Mouse (Mus musculus): Measurements from ENCODE around the gene Sptssa.

Gene Sptssa

DNA sequence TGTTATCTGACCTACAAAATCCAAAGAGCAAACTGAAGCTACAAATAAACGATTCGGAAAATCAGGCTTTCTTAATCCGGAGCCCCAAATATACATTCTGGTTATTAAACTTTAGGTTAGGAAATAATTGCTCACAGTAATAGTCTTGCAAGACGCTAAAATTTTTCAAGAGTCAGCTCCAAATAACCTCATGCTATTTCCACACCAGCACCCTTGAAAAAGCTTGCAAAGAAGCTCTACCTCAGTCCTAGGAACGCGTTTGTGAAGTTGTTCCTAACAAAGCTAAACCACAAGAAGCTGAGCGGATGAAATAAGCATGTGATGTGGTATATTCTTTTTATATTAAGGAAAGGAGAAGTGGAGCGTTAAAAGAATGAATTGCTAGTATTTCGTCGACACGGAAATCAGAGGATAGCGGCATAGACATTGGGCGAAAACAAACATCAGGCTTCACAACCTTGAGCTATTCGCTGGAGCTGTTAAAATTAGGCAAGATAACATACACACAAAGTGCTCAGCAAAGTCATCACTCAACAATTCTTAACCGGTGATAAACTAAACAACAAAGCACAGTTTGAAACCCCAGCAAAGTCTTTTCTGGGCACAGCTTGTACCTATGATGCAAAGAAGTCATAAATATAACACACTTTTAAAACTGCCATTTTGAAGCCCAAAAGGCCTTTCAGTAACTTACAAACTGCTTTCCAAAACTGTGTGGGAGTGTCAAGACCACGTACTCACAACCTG, 908 bp downstream of the Sptssa start:
- DNase-seq (ENCODE audit: low spot score in 2 of 2): no peak

DNA sequence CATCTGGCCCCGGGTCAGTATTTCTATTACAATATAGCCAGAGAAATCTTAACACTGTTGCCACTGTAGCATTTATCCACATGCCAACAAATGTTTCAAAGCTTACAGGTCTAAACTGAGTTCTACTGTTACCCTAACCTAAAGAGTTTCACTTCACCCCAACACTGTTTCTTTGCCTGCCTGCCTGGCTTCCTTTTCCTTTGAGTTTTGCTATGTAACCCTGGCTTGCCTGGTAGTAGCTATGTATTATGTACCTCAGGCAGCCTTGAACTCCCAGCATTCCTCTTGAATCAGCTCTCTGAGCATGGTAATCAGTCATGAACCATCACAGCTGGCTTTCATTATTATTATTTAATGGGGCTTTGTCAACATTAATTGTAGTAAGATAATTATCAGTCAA, 1.6 kb downstream of the Sptssa start:
- DNase-seq (ENCODE audit: low spot score in 2 of 2): no peak

DNA sequence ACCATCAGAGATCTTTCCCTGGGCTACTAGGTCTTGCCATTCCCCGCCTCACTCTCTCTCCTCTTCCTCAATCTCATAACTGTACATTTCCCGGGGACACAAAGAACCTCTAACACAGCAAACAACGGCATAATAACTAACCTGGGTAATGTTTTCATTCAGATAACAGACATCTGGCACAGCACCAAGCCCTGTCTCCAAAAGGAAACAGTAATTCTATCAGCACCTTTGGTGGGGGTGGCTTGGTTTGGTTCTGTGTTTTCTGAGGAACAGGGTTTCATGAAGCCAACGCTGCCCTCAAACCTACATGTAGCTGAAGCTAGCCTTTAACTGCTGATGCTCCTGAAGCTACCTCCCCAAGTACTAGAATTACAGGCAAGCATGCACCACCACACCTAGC, 2.2 kb downstream of the Sptssa start:
- no peak for DNase-seq (ENCODE audit: low spot score in 2 of 2)

DNA sequence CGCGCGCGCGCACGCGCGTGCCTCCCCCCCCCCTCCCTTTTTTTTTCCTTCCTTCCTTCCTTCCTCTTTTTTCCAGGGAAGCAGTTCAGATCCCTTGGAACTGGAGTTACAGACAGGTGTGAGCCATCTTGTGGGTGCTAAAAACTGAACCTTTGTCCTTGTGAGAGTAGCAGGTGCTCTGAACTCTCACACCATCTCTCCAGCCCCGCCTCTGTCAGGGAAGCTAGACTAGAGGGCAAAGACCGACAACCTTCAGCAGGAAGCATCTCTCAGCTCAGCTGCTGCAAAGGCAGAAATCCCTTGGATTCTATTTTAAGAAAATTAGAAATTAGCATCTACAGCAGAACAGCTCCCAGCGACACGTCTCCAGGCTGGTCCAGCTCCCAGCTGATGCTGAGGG, 4.0 kb downstream of the Sptssa start:
- no peak for DNase-seq (ENCODE audit: low spot score in 2 of 2)

DNA sequence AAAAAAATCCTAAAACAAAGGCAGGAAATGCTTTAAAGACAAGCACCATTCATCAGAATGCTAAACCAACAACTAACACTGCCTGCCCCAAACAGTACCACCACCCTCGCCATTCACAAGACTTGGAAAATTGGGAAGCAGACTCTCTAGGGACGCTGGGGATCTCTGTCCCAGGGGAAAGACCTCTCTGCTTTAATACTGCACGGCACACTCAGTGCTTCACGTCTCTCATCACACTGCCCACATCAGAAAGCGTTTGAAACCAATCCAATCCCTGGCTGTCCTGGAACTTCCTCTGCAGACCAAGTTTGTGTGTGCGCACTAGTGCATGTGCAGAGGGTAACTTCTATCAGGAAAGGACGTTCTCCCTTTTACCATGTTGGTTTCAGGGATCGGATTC, 4.6 kb downstream of the Sptssa start:
- DNase-seq (ENCODE audit: low spot score in 2 of 2): no peak

DNA sequence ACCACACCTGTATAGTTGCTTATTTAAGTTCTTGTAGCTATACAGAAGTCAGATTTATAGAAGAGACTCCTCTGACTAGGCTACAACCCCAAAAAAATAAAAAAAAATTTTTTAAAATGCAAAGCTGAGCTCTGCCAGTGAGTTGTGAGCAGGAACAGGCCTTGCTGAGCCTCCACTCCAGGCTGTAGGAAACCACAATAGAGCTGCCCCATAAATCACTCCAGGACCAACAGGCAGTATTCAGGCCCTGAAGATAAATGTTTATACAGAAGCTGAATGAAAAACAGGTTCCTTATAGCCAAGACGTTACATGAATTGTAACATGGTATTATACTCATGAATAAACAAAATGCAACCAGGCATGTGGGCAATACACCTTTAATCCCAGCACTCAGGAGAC, 5.2 kb downstream of the Sptssa start:
- no peak for DNase-seq (ENCODE audit: low spot score in 2 of 2)

DNA sequence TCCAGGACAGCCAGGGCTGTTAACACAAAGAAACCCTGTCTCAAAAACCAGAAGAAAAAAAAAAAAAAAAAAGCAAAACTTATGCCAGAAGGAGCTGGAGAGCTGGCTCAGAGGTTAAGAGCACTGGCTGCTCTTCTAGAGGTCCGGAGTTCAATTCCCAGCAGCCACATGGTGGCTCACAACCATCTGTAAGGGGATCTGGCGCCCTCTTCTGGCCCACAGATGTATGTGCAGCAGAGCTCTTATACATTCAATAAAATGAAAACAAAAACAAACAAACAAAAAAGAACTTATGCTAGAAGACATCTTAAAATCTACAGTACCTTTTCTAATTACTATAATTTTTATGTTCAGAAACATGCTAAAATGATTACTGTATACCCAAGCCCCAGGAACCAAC, 11.4 kb downstream of the Sptssa start:
- DNase-seq (ENCODE audit: low spot score in 2 of 2): no peak

DNA sequence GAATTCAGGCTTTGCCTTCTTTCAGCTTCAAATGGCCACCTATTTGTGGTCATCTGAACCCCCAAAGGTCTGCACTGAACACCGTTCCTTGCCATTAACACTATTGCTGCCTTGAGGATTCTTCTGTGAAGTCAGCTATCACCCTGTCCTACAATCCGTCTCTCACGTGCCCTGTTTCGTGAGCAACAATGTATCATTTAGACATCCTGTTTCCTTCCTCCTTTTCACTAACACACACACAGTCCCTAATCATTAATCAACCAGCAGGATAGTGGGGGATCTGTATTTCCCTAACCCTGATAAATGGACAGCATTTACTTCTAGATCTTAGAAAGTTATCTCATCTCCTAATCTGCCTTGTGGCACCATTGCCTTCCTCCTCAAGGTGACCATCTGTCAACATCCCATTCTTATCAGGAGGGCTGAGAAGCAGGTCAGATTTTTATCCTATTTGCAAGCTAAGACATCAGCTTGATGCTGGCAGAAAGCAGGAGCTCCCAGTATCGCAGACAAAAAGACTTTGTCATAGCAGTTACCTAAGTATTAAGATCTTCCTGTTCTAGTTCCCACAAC, 13.0 kb downstream of the Sptssa start:
- no peak for DNase-seq (ENCODE audit: low spot score in 2 of 2)

DNA sequence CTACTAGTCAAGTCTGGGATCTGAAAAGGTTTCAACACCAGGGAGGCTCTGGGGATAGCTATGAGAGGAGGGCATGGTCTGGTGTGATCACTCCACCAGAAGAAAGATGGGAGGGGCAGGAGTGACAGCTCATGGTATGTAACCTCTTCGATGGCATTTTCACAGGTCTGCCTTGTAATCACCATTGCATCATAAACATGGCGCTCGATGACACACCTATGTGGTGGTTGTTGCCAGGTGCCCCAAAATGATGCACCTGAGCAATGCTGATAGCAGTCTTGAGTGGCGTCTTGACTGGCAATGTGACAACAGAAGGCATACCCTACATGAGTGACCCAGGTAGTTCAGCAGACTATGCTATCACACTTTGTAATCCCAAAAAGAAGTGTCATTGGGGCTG, 15.0 kb downstream of the Sptssa start:
- DNase-seq (ENCODE audit: low spot score in 2 of 2): no peak

DNA sequence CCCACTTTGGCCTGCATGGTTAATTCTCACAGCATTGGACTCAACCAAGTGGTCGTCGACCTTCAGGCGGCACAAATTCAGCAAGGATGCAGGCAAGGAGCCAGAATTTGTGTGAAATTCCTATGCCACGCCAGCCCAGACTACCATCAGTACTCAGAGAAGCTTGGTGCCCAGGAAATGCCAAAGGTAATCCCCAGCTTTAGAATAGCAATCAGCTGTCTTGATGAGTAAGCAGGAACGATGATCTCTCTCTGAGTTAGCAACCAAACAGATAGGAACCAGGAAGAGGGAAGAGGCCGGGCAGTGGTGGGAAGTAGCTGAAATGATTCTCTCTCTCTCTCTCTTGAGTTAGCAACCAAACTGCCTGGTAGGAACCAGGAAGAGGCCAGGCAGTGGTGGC, 16.1 kb downstream of the Sptssa start:
- no peak for DNase-seq (ENCODE audit: low spot score in 2 of 2)

DNA sequence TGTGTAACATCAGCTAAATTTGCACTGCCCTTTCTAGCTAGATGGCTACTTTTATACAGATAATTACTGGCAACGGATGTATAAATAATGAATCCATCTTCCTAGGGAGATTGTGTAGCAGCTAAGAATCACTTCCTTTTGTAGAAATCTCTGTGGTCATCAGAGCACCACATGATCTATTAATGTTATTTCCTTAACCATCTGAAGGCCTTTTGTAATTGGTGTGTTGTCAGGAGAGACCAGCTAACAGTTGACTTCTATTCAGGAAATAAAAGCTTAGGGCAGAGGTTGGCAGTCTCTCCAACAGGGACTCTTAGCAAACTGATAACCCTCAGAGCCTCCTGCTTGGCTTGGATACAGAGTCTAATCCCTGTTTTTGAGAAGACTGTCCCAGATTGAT, 19.3 kb downstream of the Sptssa start:
- DNase-seq (ENCODE audit: low spot score in 2 of 2): no peak

DNA sequence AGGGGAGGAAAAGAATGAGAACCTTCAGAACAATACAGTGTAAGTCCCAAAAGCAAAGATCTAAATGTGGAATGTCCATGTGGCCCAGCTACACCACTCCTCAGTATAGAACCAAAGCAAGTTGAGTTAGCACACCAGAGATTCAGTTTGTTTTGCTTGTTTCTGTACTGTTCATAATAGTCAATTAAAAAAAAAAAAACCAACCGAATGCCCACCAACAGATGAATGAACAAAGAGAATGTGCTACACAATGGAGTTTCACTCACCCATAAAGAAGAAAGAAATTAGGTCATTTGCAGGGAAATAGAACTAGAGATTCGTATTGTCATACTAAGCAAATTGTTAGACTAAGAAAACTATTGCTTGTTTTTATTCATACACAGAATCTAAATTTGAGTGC, 24.2 kb downstream of the Sptssa start:
- no peak for DNase-seq (ENCODE audit: low spot score in 2 of 2)

DNA sequence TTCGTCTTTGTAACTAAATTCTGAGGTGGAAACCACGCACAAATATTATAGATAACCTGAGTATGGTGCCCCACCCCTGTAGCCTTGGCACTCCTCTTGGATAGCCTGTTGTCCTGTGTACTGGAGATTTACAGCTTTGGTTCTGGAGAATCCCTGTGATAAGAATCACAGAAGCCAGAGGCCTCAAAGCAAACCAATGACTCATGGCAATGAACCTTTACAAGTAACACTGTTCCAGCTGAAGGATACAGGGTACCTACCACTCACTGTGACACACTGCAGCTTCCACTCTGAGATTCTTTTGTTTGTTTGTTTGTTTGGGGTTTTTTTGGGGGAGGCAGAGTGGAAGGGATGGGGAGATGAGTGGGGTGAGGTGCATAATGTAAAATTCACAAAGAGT, 34.4 kb downstream of the Sptssa start:
- no peak for DNase-seq (ENCODE audit: low spot score in 2 of 2)

DNA sequence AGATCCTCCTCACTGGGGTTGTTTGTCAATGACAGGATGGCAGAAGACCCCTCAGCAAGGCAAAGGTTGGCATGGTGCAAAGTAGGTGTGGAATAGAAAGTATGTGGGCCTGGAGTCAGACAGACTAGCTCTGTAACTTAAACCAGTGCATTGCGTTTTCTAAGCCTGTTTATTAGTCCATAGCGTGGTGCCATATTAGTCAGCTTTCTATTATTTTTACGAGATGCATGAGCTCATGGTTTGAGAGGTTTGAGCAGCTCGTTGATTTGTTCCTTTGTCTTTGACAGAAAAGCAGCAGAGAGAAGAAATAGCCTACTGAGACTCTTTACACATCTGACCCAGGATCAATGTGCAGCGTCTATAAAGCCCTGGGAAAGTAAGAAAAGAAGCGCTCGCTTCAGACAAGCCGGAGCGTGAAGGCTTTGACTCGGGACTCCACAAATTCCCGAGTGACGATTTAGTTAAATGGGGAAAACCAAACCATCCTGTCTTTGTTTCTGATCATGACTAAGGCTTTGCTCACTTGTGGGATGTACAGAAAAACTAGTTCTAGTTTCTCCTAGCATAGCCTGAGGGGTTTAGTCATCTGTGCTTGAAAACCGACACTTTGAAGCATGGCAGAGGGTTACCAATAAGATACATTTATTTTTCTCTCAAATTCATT, 36.2 kb downstream of the Sptssa start:
- DNase-seq (ENCODE audit: low spot score in 2 of 2): no peak

DNA sequence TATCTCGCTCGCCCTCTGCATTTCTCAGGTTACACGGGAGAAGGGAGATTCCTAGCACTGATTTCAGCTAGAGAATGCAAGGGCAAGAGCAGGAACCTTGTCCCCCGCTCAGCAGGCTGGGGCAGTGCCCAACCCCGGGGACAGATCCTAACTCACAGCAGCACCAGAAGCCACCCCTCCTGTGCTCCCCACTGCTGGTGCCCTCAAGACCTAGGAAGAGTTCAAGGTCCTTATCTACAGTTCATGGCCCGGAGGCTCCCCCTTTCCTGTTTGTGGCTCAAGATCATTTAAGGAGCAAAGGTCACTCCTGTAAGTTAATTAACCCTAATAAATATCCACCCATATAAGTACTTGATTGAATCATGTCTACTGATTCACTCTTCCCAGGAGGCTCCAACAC, 47.4 kb downstream of the Sptssa start:
- no peak for DNase-seq (ENCODE audit: low spot score in 2 of 2)

DNA sequence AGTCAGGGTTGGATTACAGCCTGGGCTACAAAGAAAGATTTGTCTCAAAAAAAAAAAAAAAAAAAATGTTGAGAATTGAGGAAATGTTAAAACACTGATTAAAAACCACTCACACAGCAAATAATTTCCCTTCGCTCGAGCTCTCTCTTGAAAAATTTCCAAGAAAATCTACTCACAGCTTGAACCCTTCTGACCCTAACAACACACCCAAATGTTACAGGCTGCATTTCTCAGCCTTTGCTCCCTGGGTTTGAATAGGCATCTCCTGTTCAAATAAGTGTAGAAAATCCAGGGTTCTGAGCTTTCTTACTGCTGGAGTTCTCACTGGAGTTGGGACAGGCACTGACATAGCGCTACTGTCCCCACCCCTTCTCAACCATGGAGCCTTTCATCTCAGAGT, 51.2 kb downstream of the Sptssa start:
- no peak for DNase-seq (ENCODE audit: low spot score in 2 of 2)

DNA sequence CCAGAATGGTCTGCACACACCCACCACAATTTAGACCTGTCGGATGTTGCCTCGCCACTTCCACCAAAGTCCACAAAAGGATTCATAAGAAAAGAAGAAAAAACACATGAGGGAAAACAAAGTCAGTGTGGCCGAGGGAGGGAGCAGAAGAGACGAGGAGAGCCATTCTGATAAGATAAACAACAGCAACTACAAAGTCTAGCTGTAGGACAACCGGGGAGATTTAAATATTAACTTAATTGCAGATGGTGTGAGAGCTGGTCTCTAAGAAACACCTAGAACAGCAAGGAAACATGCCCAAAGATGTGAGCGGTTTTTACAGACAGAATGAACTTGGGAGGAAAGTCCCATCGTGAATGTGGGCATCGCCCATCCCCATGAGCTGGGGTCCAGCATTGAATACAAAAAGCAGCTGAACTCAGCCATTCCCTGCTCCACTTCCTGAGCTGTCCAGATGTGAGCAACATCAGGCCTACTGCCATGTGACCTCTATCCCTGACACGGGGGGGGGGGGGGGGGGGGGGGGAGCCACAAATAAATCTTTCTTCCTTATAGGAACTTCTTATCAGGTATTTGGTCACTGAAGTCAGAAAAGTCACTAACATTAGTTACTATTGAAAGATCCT, 52.7 kb downstream of the Sptssa start:
- DNase-seq (ENCODE audit: low spot score in 2 of 2): no peak

DNA sequence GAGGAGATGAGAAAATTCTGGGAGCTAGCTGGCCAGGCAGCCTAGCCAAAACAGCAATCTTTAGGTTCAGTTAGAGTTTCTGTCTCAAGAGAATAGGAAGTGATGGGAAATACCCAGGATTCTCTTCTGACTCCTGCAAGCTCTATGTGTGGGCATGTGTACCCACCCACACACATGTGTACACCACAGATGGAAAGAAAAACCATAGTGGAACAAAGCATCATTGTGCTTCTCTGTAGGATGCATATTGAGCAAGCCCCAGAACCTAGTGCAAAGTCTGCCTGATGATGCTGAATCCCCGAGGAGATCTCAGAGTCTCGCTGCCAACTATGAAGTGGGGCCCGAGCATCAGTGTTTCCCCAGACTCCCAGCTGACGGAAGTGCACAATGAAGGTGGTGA, 55.9 kb downstream of the Sptssa start:
- no peak for DNase-seq (ENCODE audit: low spot score in 2 of 2)

DNA sequence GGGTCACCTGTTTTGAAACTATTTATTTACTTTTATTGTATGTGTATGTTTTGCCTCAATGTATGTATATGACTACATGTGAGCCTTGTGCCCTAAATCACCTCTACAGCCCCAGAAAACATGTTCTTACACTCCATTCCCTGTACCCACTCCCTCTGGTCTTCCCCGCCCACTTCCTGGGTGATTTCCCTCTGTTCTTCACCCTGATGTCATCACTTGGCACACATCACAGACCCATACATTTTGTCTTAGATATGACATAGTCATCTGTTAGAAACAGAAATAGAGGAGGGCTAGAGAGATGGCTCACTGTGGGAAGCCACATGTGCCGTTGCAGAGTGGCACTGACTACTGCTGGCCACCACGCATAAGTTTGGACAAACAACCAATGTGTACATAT, 58.0 kb downstream of the Sptssa start:
- no peak for DNase-seq (ENCODE audit: low spot score in 2 of 2)

DNA sequence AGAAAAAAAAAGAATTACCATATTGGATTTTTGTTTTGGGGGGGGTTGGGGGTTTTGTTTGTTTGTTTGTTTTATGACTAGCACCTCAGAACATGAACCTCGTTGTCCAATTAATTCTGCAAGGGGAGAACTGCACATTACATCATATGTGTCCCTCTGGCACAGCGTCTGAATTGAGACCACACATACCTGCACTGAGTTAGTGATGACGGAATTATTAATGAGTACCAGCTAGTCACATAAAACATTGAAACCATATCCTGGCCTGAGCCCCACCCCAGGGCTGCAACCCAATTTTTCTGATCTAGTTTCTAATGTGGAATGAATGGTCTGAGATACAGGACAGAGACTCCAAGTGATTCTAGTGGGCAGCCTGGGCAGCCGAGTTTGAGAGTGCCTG, 59.7 kb downstream of the Sptssa start:
- no peak for DNase-seq (ENCODE audit: low spot score in 2 of 2)
